Mouse (Mus musculus): ENCODE results near the gene Ren1. TPM values are rescaled to one million over a fixed set of nuclear protein-coding genes. Genes with fewer than 3 reads are reported as not detected.

The Ren1 gene
- 0.47 and 0.61 TPM in 2 replicates for polyA plus RNA-seq (2015; fragmentation: Nextera tagmentation; extraction: Ambion mirVana)

DNA sequence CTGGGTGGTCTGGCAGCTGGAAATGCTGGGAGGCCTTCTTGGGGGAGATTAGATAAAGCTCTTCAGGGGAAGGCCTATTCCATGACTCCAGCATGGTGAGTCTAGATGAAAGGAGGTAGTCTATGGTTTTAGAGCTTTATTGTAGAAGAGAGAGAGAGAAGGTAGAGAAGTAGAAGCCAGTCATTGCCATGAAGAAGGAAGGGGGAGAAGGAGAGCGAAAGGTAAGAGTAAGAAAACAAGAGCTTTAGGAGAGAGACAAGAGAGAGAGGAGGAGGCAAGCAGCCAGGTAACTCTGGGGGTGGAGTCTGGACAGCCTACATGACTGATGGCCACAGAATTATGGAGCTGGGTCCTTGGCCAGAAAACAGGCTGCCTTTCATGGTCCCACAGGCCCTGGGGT lies at the start of gene Ren1:
Ren1 (plus strand) TSS at position 301 of the 400 bp plus-strand sequence.
- Histone ChIP-seq H3K4me1 (replicated peaks) (peaks cover 5% of the 10 kb centered on the region), H3K9me3 (replicated peaks) (no peaks in the 10 kb centered on the region), H3K4me3 (replicated peaks) (no peak within 1 kb of the TSS), H3K36me3 (no peaks in the 10 kb centered on the region), H3K4me2 (no peak within 1 kb of the TSS), H3K27me3 (peaks cover 13% of the 10 kb centered on the region), H3K9ac (no peak within 1 kb of the TSS), H3K27ac (no peak within 1 kb of the TSS)
- DNase-seq (no peak), ATAC-seq (ENCODE audit: low read depth) (no peak)
- 52% methylated on average over 1 of the region's 1 CpGs for WGBS (ENCODE audit: insufficient replicate concordance)

DNA sequence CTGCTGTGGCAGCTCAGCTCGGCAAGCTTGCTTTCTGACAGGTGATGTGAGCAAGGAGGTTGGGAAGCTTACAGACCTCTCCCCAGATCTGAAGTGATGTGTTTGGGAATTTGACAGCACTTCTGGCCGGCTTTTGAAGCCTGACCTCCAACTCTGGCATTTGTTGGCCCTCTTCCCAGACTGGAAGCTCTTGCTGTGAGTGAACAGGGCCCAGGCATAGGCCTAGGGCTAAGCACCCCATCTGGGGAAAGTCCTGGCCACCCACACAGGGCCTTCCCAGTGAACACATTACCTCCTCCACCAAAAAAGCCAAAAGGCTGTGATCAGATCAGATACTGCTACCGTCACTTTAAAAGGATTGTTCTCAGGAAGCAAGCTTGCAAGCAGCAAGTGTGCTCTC lies 47.8 kb upstream of the Ren1 start:
- H3K4me3 ChIP-seq (replicated peaks): no peak overlapping the region
- no peak overlapping the region for H3K9ac ChIP-seq
- 38% methylated on average over 3 of the region's 3 CpGs for WGBS (ENCODE audit: insufficient replicate concordance)
- no peaks in the 10 kb centered on the region for H3K9me3 ChIP-seq (replicated peaks)
- ATAC-seq (ENCODE audit: low read depth) (peak; percentile 59; the same call in 1 of the 2 replicates), DNase-seq (no peak)
- H3K27me3 ChIP-seq: peaks cover 24% of the 10 kb centered on the region; the same call in 1 of the 2 replicates
- no peaks in the 10 kb centered on the region; the same call in 1 of the 2 replicates for H3K4me1 ChIP-seq (replicated peaks)
- H3K4me2 ChIP-seq: no peak overlapping the region
- no peak overlapping the region for H3K27ac ChIP-seq
- H3K36me3 ChIP-seq: 0 out of 2 replicates have a peak, but pooled peaks cover 2% of the 10 kb centered on the region

DNA sequence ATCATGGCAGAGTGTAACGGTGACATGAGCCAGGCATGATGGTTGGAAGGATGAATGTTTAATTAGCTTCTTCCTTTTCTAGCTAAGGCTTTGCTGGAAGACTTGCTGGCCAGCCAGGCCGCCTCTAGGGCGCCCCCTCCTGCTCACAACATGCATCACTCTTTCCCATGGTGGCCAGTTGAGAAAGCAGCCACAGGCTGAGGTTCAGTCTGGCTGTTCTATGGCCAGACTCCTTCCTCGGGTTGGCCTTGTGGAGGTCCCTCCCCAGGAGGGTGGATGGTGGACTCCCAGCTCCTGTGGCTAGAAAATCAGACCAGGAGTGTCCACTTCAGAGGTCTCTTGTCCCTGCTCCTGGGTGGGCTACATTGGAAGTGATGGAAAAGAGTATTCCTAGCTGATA lies 43.5 kb upstream of the Ren1 start:
- Histone ChIP-seq H3K9me3 (replicated peaks) (no peaks in the 10 kb centered on the region), H3K36me3 (no peaks in the 10 kb centered on the region), H3K27ac (no peak overlapping the region), H3K4me2 (no peak overlapping the region), H3K4me3 (replicated peaks) (no peak overlapping the region), H3K4me1 (replicated peaks) (peaks cover 8% of the 10 kb centered on the region; the same call in 1 of the 2 replicates), H3K9ac (no peak overlapping the region), H3K27me3 (0 out of 2 replicates have a peak, but pooled peaks cover 4% of the 10 kb centered on the region)
- no peak for ATAC-seq (ENCODE audit: low read depth)
- WGBS (ENCODE audit: insufficient replicate concordance): 7% methylated on average over 4 of the region's 4 CpGs
- peak; percentile 38 for DNase-seq

DNA sequence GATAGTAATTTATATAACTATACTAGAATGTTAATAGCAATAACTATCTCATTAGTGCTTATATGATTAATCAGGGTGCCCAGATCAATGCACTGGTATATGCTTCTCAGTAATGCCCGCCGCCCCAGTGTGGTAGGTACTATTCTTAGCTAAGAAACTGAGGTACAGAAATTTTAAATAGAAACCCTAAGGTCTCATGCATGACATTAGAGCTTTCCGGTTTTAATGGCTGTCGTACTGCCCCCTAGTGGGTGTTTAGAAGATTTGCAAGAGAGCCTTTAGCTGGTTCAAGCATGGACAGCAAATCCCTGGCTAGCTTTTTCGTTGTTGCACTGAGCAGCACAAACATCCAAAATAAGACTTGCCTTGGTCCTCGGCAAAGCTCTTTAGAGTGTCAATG lies 43.0 kb upstream of the Ren1 start:
- Histone ChIP-seq H3K4me1 (replicated peaks) (peaks cover 11% of the 10 kb centered on the region; the same call in 1 of the 2 replicates), H3K27ac (no peak overlapping the region), H3K4me3 (replicated peaks) (no peak overlapping the region), H3K9ac (no peak overlapping the region), H3K4me2 (no peak overlapping the region), H3K27me3 (0 out of 2 replicates have a peak, but pooled peaks cover 3% of the 10 kb centered on the region), H3K36me3 (no peaks in the 10 kb centered on the region), H3K9me3 (replicated peaks) (no peaks in the 10 kb centered on the region)
- WGBS (ENCODE audit: insufficient replicate concordance): 15% methylated on average over 6 of the region's 6 CpGs
- no peak for ATAC-seq (ENCODE audit: low read depth)
- DNase-seq: peak; percentile 22

DNA sequence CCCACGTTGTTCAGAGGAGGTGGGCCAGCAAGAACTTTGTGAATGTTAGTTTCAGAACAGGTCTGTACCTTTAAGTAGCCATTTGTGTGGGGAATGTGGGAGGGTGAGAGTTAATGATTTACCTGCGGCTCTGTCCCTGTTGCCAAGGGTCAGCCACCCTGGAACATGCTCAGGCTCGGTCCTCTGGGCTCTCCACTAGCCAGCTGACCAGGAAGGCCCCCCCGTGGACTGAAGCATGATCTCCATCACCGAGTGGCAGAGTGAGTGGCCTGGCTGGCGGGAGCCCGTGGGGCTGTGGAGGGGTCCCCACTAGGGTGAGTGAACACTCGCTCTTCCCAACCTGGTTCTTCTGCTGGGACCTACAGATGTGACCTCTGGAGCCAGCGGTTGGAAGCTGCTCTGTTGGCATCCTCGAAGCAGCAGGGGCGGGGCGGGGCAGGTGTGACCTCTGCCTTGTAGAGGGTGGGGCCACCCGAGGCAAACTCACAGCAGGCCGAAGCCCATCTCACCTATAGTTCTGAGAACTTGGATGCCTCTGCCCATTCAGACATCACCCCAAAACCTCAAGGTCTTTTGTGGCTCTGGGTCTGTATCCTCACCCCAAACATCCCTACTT lies 40.5 kb upstream of the Ren1 start, which contains the start of gene Golt1a:
Golt1a (plus strand) TSS at position 149 of the 616 bp plus-strand sequence.
- H3K9ac ChIP-seq: no peak within 1 kb of the TSS
- no peaks in the 10 kb centered on the region for H3K9me3 ChIP-seq (replicated peaks)
- H3K27ac ChIP-seq: peak within 1 kb of the TSS; percentile 63
- peak within 1 kb of the TSS; percentile 7 for H3K4me3 ChIP-seq (replicated peaks)
- 58% methylated on average over 14 of the region's 14 CpGs for WGBS (ENCODE audit: insufficient replicate concordance)
- ATAC-seq (ENCODE audit: low read depth) (peak; percentile 72), DNase-seq (no peak)
- H3K36me3 ChIP-seq: no peaks in the 10 kb centered on the region
- H3K4me1 ChIP-seq (replicated peaks): peaks cover 11% of the 10 kb centered on the region; the same call in 1 of the 2 replicates
- no peaks in the 10 kb centered on the region for H3K27me3 ChIP-seq
- peak within 1 kb of the TSS; percentile 44 for H3K4me2 ChIP-seq

DNA sequence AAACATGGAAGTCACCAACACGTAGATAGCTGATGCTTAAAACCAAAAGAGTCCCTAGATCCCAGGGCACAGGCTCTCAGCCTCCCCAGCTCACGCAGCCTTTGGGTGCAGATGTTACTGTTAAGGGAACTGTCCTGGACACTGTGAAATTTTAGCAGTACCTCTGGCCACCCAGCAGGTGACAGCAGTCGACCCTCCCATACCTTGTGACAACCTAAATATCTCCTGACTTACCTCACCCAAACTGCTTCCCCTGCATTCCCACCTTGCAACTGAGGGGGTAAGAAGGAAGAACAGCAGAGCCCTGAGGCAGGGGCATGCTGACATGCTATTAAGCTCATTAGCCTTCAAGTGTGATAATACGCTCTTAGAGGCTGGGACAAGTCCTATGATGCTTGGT lies 39.1 kb upstream of the Ren1 start:
- Histone ChIP-seq H3K9me3 (replicated peaks) (no peaks in the 10 kb centered on the region), H3K27me3 (no peaks in the 10 kb centered on the region), H3K9ac (no peak overlapping the region), H3K4me2 (no peak overlapping the region), H3K36me3 (no peaks in the 10 kb centered on the region), H3K4me3 (replicated peaks) (no peak overlapping the region), H3K4me1 (replicated peaks) (peaks cover 11% of the 10 kb centered on the region; the same call in 1 of the 2 replicates), H3K27ac (no peak overlapping the region)
- no peak for DNase-seq
- 41% methylated on average over 4 of the region's 4 CpGs for WGBS (ENCODE audit: insufficient replicate concordance)
- ATAC-seq (ENCODE audit: low read depth): no peak

DNA sequence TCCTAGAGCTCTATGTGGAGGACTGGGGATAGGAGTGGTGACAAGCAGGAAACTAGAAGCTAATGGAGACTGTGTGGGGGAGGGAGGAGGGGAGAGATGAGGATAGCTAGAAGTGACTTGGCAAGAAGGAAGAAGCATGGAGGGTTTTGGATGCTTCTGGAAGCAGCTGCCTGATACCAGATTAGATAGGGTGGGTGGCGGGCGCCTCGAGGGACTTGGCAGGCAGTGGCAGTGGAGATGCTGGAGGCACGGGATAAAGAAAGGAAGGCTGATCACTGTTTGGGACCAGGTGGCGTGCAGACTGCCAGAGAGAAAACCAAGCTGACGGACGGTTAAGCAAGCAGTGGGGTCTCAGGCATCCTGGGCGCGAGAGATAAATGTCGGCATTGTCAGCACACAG lies 38.4 kb upstream of the Ren1 start:
- no peak for DNase-seq
- Histone ChIP-seq H3K27ac (no peak overlapping the region), H3K9ac (no peak overlapping the region), H3K36me3 (no peaks in the 10 kb centered on the region), H3K4me2 (no peak overlapping the region), H3K4me3 (replicated peaks) (no peak overlapping the region), H3K4me1 (replicated peaks) (peaks cover 11% of the 10 kb centered on the region; the same call in 1 of the 2 replicates), H3K27me3 (no peaks in the 10 kb centered on the region), H3K9me3 (replicated peaks) (no peaks in the 10 kb centered on the region)
- 8% methylated on average over 10 of the region's 10 CpGs for whole genome bisulfite sequencing (ENCODE audit: insufficient replicate concordance)
- ATAC-seq (ENCODE audit: low read depth): no peak

DNA sequence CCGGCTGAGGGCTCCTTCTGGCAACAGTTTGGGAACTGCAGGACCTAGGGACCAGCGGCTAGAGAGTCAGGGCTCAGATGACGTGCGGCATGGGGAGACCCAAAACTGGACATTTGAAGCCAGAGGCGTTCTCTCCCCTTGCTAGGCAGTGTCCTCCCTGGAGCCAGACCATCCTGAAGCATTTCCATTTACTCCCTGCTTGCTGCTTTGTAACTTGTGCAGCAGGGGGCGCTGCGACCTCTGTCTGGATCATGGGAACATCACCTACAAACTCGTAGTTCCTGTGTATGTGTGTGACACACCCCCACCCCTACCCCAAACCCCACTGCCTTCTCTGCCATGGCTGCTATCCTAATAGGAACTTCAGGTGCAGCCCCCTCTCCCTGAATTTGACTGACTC lies 35.9 kb upstream of the Ren1 start:
- Histone ChIP-seq H3K4me1 (replicated peaks) (peaks cover 11% of the 10 kb centered on the region; the same call in 1 of the 2 replicates), H3K9ac (no peak overlapping the region), H3K36me3 (no peaks in the 10 kb centered on the region), H3K4me2 (no peak overlapping the region), H3K27ac (no peak overlapping the region), H3K27me3 (no peaks in the 10 kb centered on the region), H3K9me3 (replicated peaks) (no peaks in the 10 kb centered on the region; the same call in 1 of the 2 replicates), H3K4me3 (replicated peaks) (no peak overlapping the region)
- no peak for DNase-seq
- 29% methylated on average over 8 of the region's 8 CpGs for WGBS (ENCODE audit: insufficient replicate concordance)
- no peak for ATAC-seq (ENCODE audit: low read depth)

DNA sequence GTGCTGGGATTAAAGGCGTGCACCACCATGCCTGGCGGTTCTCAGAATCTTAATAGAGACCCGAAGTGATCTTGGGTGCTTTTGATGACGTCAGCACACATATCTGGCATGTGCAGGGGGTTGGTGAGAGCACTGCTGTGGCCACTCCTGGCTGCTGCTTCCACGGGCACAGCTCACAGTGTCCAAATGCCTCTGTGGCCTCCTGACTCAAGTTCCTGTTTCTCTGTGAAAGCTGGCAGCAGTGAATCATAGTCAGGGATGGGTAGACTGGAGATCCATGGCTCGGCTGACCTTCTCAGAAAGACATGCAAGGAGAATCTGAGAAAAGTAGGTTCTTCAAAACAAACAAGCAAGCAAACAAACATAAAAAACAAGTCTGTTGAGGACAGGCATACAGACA lies 34.5 kb upstream of the Ren1 start:
- H3K36me3 ChIP-seq: no peaks in the 10 kb centered on the region
- DNase-seq (no peak), ATAC-seq (ENCODE audit: low read depth) (no peak)
- no peak overlapping the region for H3K4me2 ChIP-seq
- H3K4me1 ChIP-seq (replicated peaks): peaks cover 8% of the 10 kb centered on the region; the same call in 1 of the 2 replicates
- H3K9me3 ChIP-seq (replicated peaks): no peaks in the 10 kb centered on the region; the same call in 1 of the 2 replicates
- WGBS (ENCODE audit: insufficient replicate concordance): 53% methylated on average over 6 of the region's 6 CpGs
- H3K27ac ChIP-seq: no peak overlapping the region
- H3K27me3 ChIP-seq: no peaks in the 10 kb centered on the region
- no peak overlapping the region for H3K9ac ChIP-seq
- H3K4me3 ChIP-seq (replicated peaks): no peak overlapping the region

DNA sequence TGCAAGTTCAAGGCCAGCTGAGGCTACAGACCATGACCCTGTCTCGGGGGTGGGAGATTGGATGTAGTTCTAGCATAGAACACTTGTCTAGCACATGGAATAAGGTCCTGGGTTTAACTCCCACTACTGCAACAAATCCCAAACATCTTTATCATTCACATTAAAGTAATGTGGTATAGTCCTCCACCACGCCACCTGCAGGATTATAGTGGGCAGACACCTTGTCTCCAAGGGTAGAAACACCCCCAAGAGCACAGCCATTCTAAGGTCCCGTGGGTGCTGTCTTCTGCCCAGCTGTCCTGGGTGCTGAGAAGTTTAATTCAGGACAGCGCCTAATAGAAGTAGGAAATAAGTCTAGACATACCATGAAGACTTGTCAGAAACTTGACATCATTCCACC lies 33.7 kb upstream of the Ren1 start:
- Histone ChIP-seq H3K27ac (no peak overlapping the region), H3K27me3 (no peaks in the 10 kb centered on the region), H3K9me3 (replicated peaks) (no peaks in the 10 kb centered on the region; the same call in 1 of the 2 replicates), H3K4me1 (replicated peaks) (0 out of 2 replicates have a peak, but pooled peaks cover 3% of the 10 kb centered on the region), H3K36me3 (no peaks in the 10 kb centered on the region), H3K4me3 (replicated peaks) (no peak overlapping the region), H3K4me2 (no peak overlapping the region), H3K9ac (no peak overlapping the region)
- no peak for DNase-seq
- WGBS (ENCODE audit: insufficient replicate concordance): 65% methylated on average over 4 of the region's 4 CpGs
- no peak for ATAC-seq (ENCODE audit: low read depth)

DNA sequence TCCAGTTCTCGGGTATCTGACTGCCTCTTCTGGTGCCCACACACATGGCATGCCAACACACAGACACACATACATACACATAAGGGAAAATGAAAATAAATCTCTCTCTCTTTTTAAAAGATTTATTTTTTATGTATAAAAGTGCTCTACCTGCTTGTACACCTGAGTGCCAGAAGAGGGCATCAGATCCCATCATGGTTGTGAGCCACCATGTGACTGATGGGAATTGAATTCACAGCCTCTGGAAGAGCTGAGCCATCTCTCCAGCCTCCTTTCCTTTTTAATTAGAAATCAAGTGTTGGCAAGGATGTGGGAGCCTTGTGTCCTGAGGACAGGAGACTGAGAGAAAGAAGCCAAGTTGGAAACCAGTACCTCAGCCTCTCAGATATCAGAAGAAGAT lies 33.2 kb upstream of the Ren1 start:
- DNase-seq (no peak), ATAC-seq (ENCODE audit: low read depth) (no peak)
- no peak overlapping the region for H3K4me2 ChIP-seq
- WGBS (ENCODE audit: insufficient replicate concordance): 71% methylated on average over 1 of the region's 1 CpGs
- no peaks in the 10 kb centered on the region; the same call in 1 of the 2 replicates for H3K9me3 ChIP-seq (replicated peaks)
- 0 out of 2 replicates have a peak, but pooled peaks cover under 1% of the 10 kb centered on the region for H3K4me1 ChIP-seq (replicated peaks)
- H3K9ac ChIP-seq: no peak overlapping the region
- no peak overlapping the region for H3K27ac ChIP-seq
- H3K36me3 ChIP-seq: no peaks in the 10 kb centered on the region
- H3K27me3 ChIP-seq: no peaks in the 10 kb centered on the region
- no peak overlapping the region for H3K4me3 ChIP-seq (replicated peaks)

Measured in liver, embryonic 13.5 days (tissue).